Mouse (Mus musculus) myocyte (in vitro differentiated cells): ENCODE results near the gene Gabarap. TPM values are rescaled to one million over a fixed set of nuclear protein-coding genes. Genes with fewer than 3 reads are reported as not detected.
A peak's percentile ranks its signal among the peaks of the same experiment; 100 is the strongest.

ENCODE experiments used
- H3K27me3 ChIP-seq: one replicate; pipeline ENCODE4 v1.6.1; 2011; ENCODE audit not compliant: control insufficient read depth, insufficient read depth, insufficient read length
- H3K36me3 ChIP-seq: one replicate; pipeline ENCODE4 v1.6.1; 2011; ENCODE audit not compliant: control insufficient read depth, insufficient read depth
- H3K4me2 ChIP-seq: one replicate; pipeline ENCODE4 v1.6.1; 2011; ENCODE audit warnings: low read depth, control low read depth
- H3K4me3 ChIP-seq: one replicate; pipeline ENCODE4 v1.5.1; 2011; ENCODE audit warnings: mild to moderate bottlenecking, control low read depth, moderate library complexity
- H3K79me2 ChIP-seq: one replicate; pipeline ENCODE4 v1.6.1; 2011; ENCODE audit not compliant: control insufficient read depth, insufficient read depth
- H3ac ChIP-seq: one replicate; pipeline ENCODE4 v1.6.1; 2011; ENCODE audit not compliant: control insufficient read depth, insufficient read length
- CEBPB ChIP-seq: IDR thresholded peaks from 2 replicates; pipeline ENCODE4 v1.6.1; 2011; ENCODE audit warnings: mild to moderate bottlenecking, moderate library complexity; ENCODE audit not compliant: poor library complexity, insufficient read depth, severe bottlenecking
- E2F4 ChIP-seq: IDR thresholded peaks from one replicate; pipeline ENCODE4 v1.6.1; 2011; ENCODE audit warnings: mild to moderate bottlenecking, control low read depth, moderate library complexity; ENCODE audit not compliant: insufficient read depth
- MAX ChIP-seq: IDR thresholded peaks from one replicate; pipeline ENCODE4 v1.6.1; 2011; ENCODE audit warnings: low read depth, mild to moderate bottlenecking, control low read depth
- MYOD1 ChIP-seq, 3 experiments: IDR thresholded peaks; one replicate each; pipeline ENCODE4 v1.6.1; 2011; ENCODE audit warnings: control low read depth in 2 of 3, low read depth in 2 of 3, mild to moderate bottlenecking in 2 of 3, moderate library complexity in 1 of 3; ENCODE audit not compliant: insufficient read length in 2 of 3, control insufficient read depth in 1 of 3
- MYOG ChIP-seq, 3 experiments: IDR thresholded peaks; one replicate each; pipeline ENCODE4 v1.6.1; 2011; ENCODE audit warnings: control low read depth in 2 of 3, low read depth in 2 of 3, mild to moderate bottlenecking in 2 of 3; ENCODE audit not compliant: insufficient read length in 2 of 3, control insufficient read depth in 1 of 3, insufficient read depth in 1 of 3
- POLR2A ChIP-seq: IDR thresholded peaks from one replicate; pipeline ENCODE4 v1.6.1; 2011; ENCODE audit warnings: low read depth, mild to moderate bottlenecking, control low read depth, moderate library complexity; ENCODE audit not compliant: insufficient read length
- POLR2AphosphoS2 ChIP-seq: IDR thresholded peaks from one replicate; pipeline ENCODE4 v1.6.1; 2011; ENCODE audit warnings: low read depth, control low read depth; ENCODE audit not compliant: insufficient read length
- REST ChIP-seq: IDR thresholded peaks from one replicate; pipeline ENCODE4 v1.6.1; 2011; ENCODE audit warnings: mild to moderate bottlenecking, control low read depth, moderate library complexity; ENCODE audit not compliant: insufficient read depth, insufficient read length
- SRF ChIP-seq: IDR thresholded peaks from one replicate; pipeline ENCODE4 v1.6.1; 2011; ENCODE audit warnings: low read depth; ENCODE audit not compliant: control insufficient read depth, insufficient read length
- TCF12 ChIP-seq: IDR thresholded peaks from one replicate; pipeline ENCODE4 v1.6.1; 2011; ENCODE audit warnings: mild to moderate bottlenecking, control low read depth; ENCODE audit not compliant: poor library complexity, insufficient read depth, severe bottlenecking
- TCF3 ChIP-seq: IDR thresholded peaks from one replicate; pipeline ENCODE4 v1.6.1; 2011; ENCODE audit warnings: low read depth, control low read depth; ENCODE audit not compliant: insufficient read length
- USF1 ChIP-seq: IDR thresholded peaks from one replicate; pipeline ENCODE4 v1.6.1; 2011; ENCODE audit warnings: low read depth, mild to moderate bottlenecking, control low read depth, moderate library complexity
- polyA plus RNA-seq: library from polyadenylated mRNA; unstranded; fragments of >200 nt; fragmentation: generic; extraction: Trizol; gene quantifications from one replicate; pipeline ENCODE4 v1.2.1, GENCODE M21; 2012; ENCODE audit warnings: missing spikeins

Gabarap gene
- 530 TPM for polyA plus RNA-seq

- H3ac ChIP-seq: peak within 1 kb of the TSS; percentile 70
- H3K4me3 ChIP-seq: peak within 1 kb of the TSS; percentile 61
- H3K79me2 ChIP-seq: peaks cover 38% of the 10 kb centered on the region
- peak within 1 kb of the TSS; percentile 80 for H3K4me2 ChIP-seq
- no peaks in the 10 kb centered on the region for H3K27me3 ChIP-seq
- TF ChIP-seq SRF (peak; percentile 29), USF1 (peak; percentile 100), MAX (no peak), POLR2AphosphoS2 (peak; percentile 99), E2F4 (no peak), MYOD1 (IDR thresholded peaks at IDR 0.05; ENCODE audit: control insufficient read depth in 1 of 3, insufficient read length in 2 of 3, low read depth in 2 of 3) (peak in 1 of 3 experiments; percentile 20), MYOG (IDR thresholded peaks at IDR 0.05; ENCODE audit: control insufficient read depth in 1 of 3, insufficient read depth in 1 of 3, insufficient read length in 2 of 3, low read depth in 2 of 3) (no peak), POLR2A (peak; percentile 82)
- H3K36me3 ChIP-seq: peaks cover 33% of the 10 kb centered on the region
Observed at GRCm38 (mm10) chr11:69990850-69991691, at the start of gene Gabarap. Gene Gabarap, plus strand, starts transcription at chr11:69991143.

GRCm38 (mm10) chr11:69945216-69945615, 45.7 kb upstream of the Gabarap start:
- peaks cover 5% of the 10 kb centered on the region for H3K27me3 ChIP-seq
- no peak overlapping the region for H3ac ChIP-seq

GRCm38 (mm10) chr11:69945997-69946891, 44.7 kb upstream of the Gabarap start:
- Histone ChIP-seq H3K79me2 (no peaks in the 10 kb centered on the region), H3ac (no peak overlapping the region), H3K4me3 (no peak overlapping the region), H3K27me3 (no peaks in the 10 kb centered on the region), H3K4me2 (no peak overlapping the region), H3K36me3 (no peaks in the 10 kb centered on the region)
- TF ChIP-seq TCF12 (no peak), USF1 (no peak), POLR2A (no peak), E2F4 (no peak), CEBPB (no peak), TCF3 (no peak), POLR2AphosphoS2 (no peak), REST (no peak), SRF (no peak), MYOG (IDR thresholded peaks at IDR 0.05; ENCODE audit: control insufficient read depth in 1 of 3, insufficient read depth in 1 of 3, insufficient read length in 2 of 3, low read depth in 2 of 3) (no peak), MAX (no peak), MYOD1 (IDR thresholded peaks at IDR 0.05; ENCODE audit: control insufficient read depth in 1 of 3, insufficient read length in 2 of 3, low read depth in 2 of 3) (no peak)

More at GRCm38 (mm10) chr11:69945216-69945615, 45.7 kb upstream of the Gabarap start:
- no peaks in the 10 kb centered on the region for H3K36me3 ChIP-seq
- H3K4me2 ChIP-seq: no peak overlapping the region
- H3K79me2 ChIP-seq: no peaks in the 10 kb centered on the region
- TF ChIP-seq POLR2AphosphoS2: no peak
- no peak for TF ChIP-seq TCF12
- TF ChIP-seq CEBPB: no peak
- TF ChIP-seq MAX: no peak
- no peak for TF ChIP-seq TCF3
- no peak overlapping the region for H3K4me3 ChIP-seq

GRCm38 (mm10) chr11:69947337-69948065, 43.4 kb upstream of the Gabarap start:
- Histone ChIP-seq H3K27me3 (no peaks in the 10 kb centered on the region), H3K4me2 (peak overlapping the region; percentile 99), H3K79me2 (no peaks in the 10 kb centered on the region), H3ac (no peak overlapping the region), H3K36me3 (no peaks in the 10 kb centered on the region), H3K4me3 (peak overlapping the region; percentile 30)
- TF ChIP-seq MYOD1 (IDR thresholded peaks at IDR 0.05; ENCODE audit: control insufficient read depth in 1 of 3, insufficient read length in 2 of 3, low read depth in 2 of 3) (no peak), REST (no peak), CEBPB (no peak), USF1 (no peak), MAX (no peak), TCF12 (no peak), POLR2AphosphoS2 (no peak), SRF (no peak), POLR2A (no peak), MYOG (IDR thresholded peaks at IDR 0.05; ENCODE audit: control insufficient read depth in 1 of 3, insufficient read depth in 1 of 3, insufficient read length in 2 of 3, low read depth in 2 of 3) (no peak), TCF3 (no peak), E2F4 (no peak)
